ENCODE assay signal across 10 mouse cellular contexts in the genomic region with DNA sequence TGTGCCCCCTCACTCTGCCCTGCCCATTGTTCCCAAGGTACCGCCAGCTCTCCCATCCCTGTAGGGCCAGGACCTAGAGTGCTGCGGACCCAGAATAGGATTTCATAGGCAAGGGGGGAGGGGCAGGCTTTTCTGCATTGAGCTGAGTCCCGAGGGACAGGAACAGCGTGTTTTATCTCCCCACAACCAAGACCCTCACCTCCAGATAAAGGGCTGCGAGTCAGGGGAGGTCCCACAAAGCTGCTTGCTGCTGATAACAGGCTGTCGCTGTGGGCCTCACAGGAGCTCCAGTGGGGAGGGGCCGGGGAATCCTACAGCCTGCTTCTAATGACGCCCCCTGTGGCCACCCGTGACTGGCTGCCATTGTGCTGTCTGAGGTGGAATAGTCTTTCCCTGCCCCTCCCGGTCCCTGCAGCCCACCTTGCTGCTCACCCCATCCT. TPM values are rescaled to one million over a fixed set of nuclear protein-coding genes. Genes with fewer than 3 reads are reported as not detected.
DNase-seq lines count a peak whose midpoint lies in the region; ATAC-seq and TF ChIP-seq lines count a peak whose summit lies in the region.
"Had no signal": no experiment of that assay in that cellular context is flagged by ENCODE, and none has a peak within 500 bp of the region (broad histone marks: within the 10 kb centered on the region; RNA-seq: fewer than 3 reads in every experiment).

No protein-coding gene starts in this region.

- no peaks in the 10 kb centered on the region; the same call in 1 of the 2 replicates for H3K36me3 ChIP-seq in forebrain, embryonic 11.5 days (ENCODE audit: control insufficient read depth, insufficient read depth, low read length)
- H3K36me3 ChIP-seq in forebrain, embryonic 13.5 days (ENCODE audit: poor library complexity, severe bottlenecking): peaks cover 38% of the 10 kb centered on the region
- peaks cover 10% of the 10 kb centered on the region; the same call in 1 of the 2 replicates for H3K36me3 ChIP-seq in hindbrain, postnatal 0 days (ENCODE audit: insufficient read depth, low read length)
- peaks cover 26% of the 10 kb centered on the region for H3K36me3 ChIP-seq in midbrain, embryonic 13.5 days

- 23% methylated on average over 10 of the region's 10 CpGs for WGBS in forebrain, embryonic 11.5 days
- WGBS in forebrain, embryonic 13.5 days: 27% methylated on average over 10 of the region's 10 CpGs
- 40% methylated on average over 10 of the region's 10 CpGs for WGBS in bone marrow, adult 2 months
- 34% methylated on average over 10 of the region's 10 CpGs for WGBS in hindbrain, postnatal 0 days
- 25% methylated on average over 10 of the region's 10 CpGs for WGBS in midbrain, embryonic 13.5 days

- no peak overlapping the region for H3K27ac ChIP-seq in forebrain, embryonic 11.5 days (ENCODE audit: low read depth, low read length)
- H3K27ac ChIP-seq in forebrain, embryonic 13.5 days: no peak overlapping the region
- H3K27ac ChIP-seq in bone marrow, adult 2 months (ENCODE audit: control insufficient read depth, insufficient read depth, low read depth, low read length, poor library complexity): peak overlapping the region; percentile 68
- H3K27ac ChIP-seq in hindbrain, postnatal 0 days: no peak overlapping the region
- peak overlapping the region; percentile 79 for H3K27ac ChIP-seq in midbrain, embryonic 13.5 days
- H3K27ac ChIP-seq in gastrocnemius, adult 2 months: no peak overlapping the region

- peak overlapping the region; percentile 6; the same call in 1 of the 2 replicates for H3K9ac ChIP-seq in forebrain, embryonic 11.5 days (ENCODE audit: low read length)
- H3K9ac ChIP-seq in forebrain, embryonic 13.5 days: no peak overlapping the region
- H3K9ac ChIP-seq in hindbrain, postnatal 0 days (replicated peaks; ENCODE audit: low read length): no peak overlapping the region
- H3K9ac ChIP-seq in midbrain, embryonic 13.5 days (replicated peaks): peak overlapping the region; percentile 36; the same call in 1 of the 2 replicates

- H3K4me1 ChIP-seq in forebrain, embryonic 11.5 days (replicated peaks; ENCODE audit: control insufficient read depth, insufficient read depth, low read length): 0 out of 2 replicates have a peak, but pooled peaks cover 2% of the 10 kb centered on the region
- peaks cover 7% of the 10 kb centered on the region; the same call in 1 of the 2 replicates for H3K4me1 ChIP-seq in forebrain, embryonic 13.5 days
- peaks cover 10% of the 10 kb centered on the region for H3K4me1 ChIP-seq in bone marrow, adult 2 months (ENCODE audit: control insufficient read depth, insufficient read depth, low read length)
- no peaks in the 10 kb centered on the region for H3K4me1 ChIP-seq in hindbrain, postnatal 0 days (ENCODE audit: insufficient read depth, low read length)
- H3K4me1 ChIP-seq in midbrain, embryonic 13.5 days (replicated peaks): peaks cover 18% of the 10 kb centered on the region

- peak; percentile 67 for DNase-seq in forebrain, embryonic 11.5 days (ENCODE audit: low spot score)
- DNase-seq in hindbrain, postnatal 0 days (ENCODE audit: low spot score): no peak
- DNase-seq in cerebellum, adult 8-10 months: no peak
- DNase-seq in gastrocnemius, adult 2 months: no peak
- no peak for DNase-seq in adrenal gland, adult 8-10 months
- DNase-seq: cerebellum, postnatal 36 days; kidney, adult 9 months had no signal

- H3K4me2 ChIP-seq in forebrain, embryonic 11.5 days (ENCODE audit: low read depth, low read length, severe bottlenecking): no peak overlapping the region
- H3K4me2 ChIP-seq in forebrain, embryonic 13.5 days: no peak overlapping the region
- H3K4me2 ChIP-seq in hindbrain, postnatal 0 days (ENCODE audit: low read depth, low read length): no peak overlapping the region
- no peak overlapping the region for H3K4me2 ChIP-seq in midbrain, embryonic 13.5 days (replicated peaks)

- H3K27me3 ChIP-seq in forebrain, embryonic 11.5 days (ENCODE audit: control insufficient read depth, insufficient read depth, low read length): no peaks in the 10 kb centered on the region
- no peaks in the 10 kb centered on the region for H3K27me3 ChIP-seq in forebrain, embryonic 13.5 days
- H3K27me3 ChIP-seq in hindbrain, postnatal 0 days (ENCODE audit: insufficient read depth, low read length): no peaks in the 10 kb centered on the region
- 0 out of 2 replicates have a peak, but pooled peaks cover 4% of the 10 kb centered on the region for H3K27me3 ChIP-seq in midbrain, embryonic 13.5 days

- H3K9me3 ChIP-seq in forebrain, embryonic 11.5 days (ENCODE audit: control insufficient read depth, low read length): no peaks in the 10 kb centered on the region
- no peaks in the 10 kb centered on the region for H3K9me3 ChIP-seq in forebrain, embryonic 13.5 days (replicated peaks)
- H3K9me3 ChIP-seq in hindbrain, postnatal 0 days (ENCODE audit: low read length): no peaks in the 10 kb centered on the region
- no peaks in the 10 kb centered on the region for H3K9me3 ChIP-seq in midbrain, embryonic 13.5 days

- H3K4me3 ChIP-seq in forebrain, embryonic 11.5 days (ENCODE audit: low read depth, low read length): no peak overlapping the region
- H3K4me3 ChIP-seq in forebrain, embryonic 13.5 days: no peak overlapping the region
- no peak overlapping the region for H3K4me3 ChIP-seq in bone marrow, adult 2 months (replicated peaks; ENCODE audit: control insufficient read depth, low read depth, low read length)
- H3K4me3 ChIP-seq in hindbrain, postnatal 0 days (ENCODE audit: low read length): no peak overlapping the region
- H3K4me3 ChIP-seq in midbrain, embryonic 13.5 days (replicated peaks): no peak overlapping the region
- no peak overlapping the region for H3K4me3 ChIP-seq in gastrocnemius, adult 2 months

- TF ChIP-seq CTCF in bone marrow, adult 2 months (IDR thresholded peaks at IDR 0.05; ENCODE audit: control insufficient read depth, insufficient read depth, low read length): no peak
- TF ChIP-seq CTCF in hindbrain, postnatal 0 days (IDR thresholded peaks at IDR 0.05; ENCODE audit: low read depth): no peak
- no peak for TF ChIP-seq CTCF in gastrocnemius, adult 2 months (IDR thresholded peaks at IDR 0.05)

- ATAC-seq in forebrain, embryonic 11.5 days (replicated peaks; ENCODE audit: low FRiP score): peak; percentile 11; the same call in 1 of the 2 replicates
- no peak for ATAC-seq in forebrain, embryonic 13.5 days
- ATAC-seq in hindbrain, postnatal 0 days: 0 out of 2 replicates have a peak, but pooled peaks have one; percentile 25
- peak; percentile 62 for ATAC-seq in midbrain, embryonic 13.5 days

- intact Hi-C loops in gastrocnemius, adult 2 months (cut with DNase I): no loop called here

- TF ChIP-seq POLR2A in bone marrow, adult 2 months (IDR thresholded peaks at IDR 0.05; ENCODE audit: borderline replicate concordance, control insufficient read depth, low read depth, low read length): no peak

RNA-seq across cellular contexts. Expression of gene Rbm19, which starts 20.0 kb away (rescaled TPM):
- 24.6 and 28.2 TPM in 2 replicates for polyA plus RNA-seq in forebrain, embryonic 11.5 days (2014; fragmentation: Nextera tagmentation; extraction: Ambion mirVana)
- polyA plus RNA-seq in forebrain, embryonic 13.5 days (2015; fragmentation: Nextera tagmentation; extraction: Ambion mirVana): 17.8 and 20.2 TPM in 2 replicates
- 6.8 and 21.3 TPM in 2 replicates for polyA plus RNA-seq in bone marrow, adult 2 months (2011; ENCODE audit: insufficient read depth, insufficient read length, low replicate concordance, missing spikeins)
- total RNA-seq in hindbrain, postnatal 0 days (2014; rRNA removed): 33.4 and 33.8 TPM in 2 replicates
- polyA plus RNA-seq in hindbrain, postnatal 0 days (2015; fragmentation: Nextera tagmentation; extraction: Ambion mirVana): 15.5 and 17.2 TPM in 2 replicates
- 18.8 and 19.1 TPM in 2 replicates for polyA plus RNA-seq in midbrain, embryonic 13.5 days (2015; fragmentation: Nextera tagmentation; extraction: Ambion mirVana)
- 10 to 100 TPM; 18.8 to 20.5 TPM for total RNA-seq in gastrocnemius, adult 2 months (2021)
- total RNA-seq in adrenal gland, adult 8-10 months (2022): 10 to 100 TPM; 25.8 to 27.7 (median 27.3) TPM

Comparison
In these comparisons a context has a peak if more than half of its experiments do, and no peak if none do; other contexts are left out.
1. H3K9ac ChIP-seq: peak in forebrain, embryonic 11.5 days (single experiment) and midbrain, embryonic 13.5 days (single experiment); none in forebrain, embryonic 13.5 days (single experiment) and hindbrain, postnatal 0 days (single experiment).
2. H3K27ac ChIP-seq: peak in bone marrow, adult 2 months (single experiment) and midbrain, embryonic 13.5 days (single experiment); none in forebrain, embryonic 11.5 days (single experiment), forebrain, embryonic 13.5 days (single experiment), hindbrain, postnatal 0 days (single experiment) and gastrocnemius, adult 2 months (single experiment).